Mouse (Mus musculus) heart, embryonic 12.5 days (tissue): Measurements from ENCODE around the gene Tbc1d22a. TPM values are rescaled to one million over a fixed set of nuclear protein-coding genes. Genes with fewer than 3 reads are reported as not detected.

ENCODE experiments used
- ATAC-seq: fragments of 200-750 bp; cut with Nextera tagmentation; 2 replicates; pipeline ENCODE4 v1.8.0; 2017; ENCODE audit warnings: moderate TSS enrichment, moderate library complexity; ENCODE audit not compliant: insufficient number of reproducible peaks, low FRiP score
- H3K27ac ChIP-seq: fragments of 300-500 bp; sonication (generic); 2 replicates; pipeline ENCODE4 v1.5.1; 2016; ENCODE audit warnings: mild to moderate bottlenecking, moderate library complexity; ENCODE audit not compliant: poor library complexity, severe bottlenecking
- H3K27me3 ChIP-seq: fragments of 300-500 bp; sonication (generic); replicated peaks from 2 replicates; pipeline ENCODE4 v1.6.1; 2016; ENCODE audit warnings: mild to moderate bottlenecking, moderate library complexity
- H3K36me3 ChIP-seq: fragments of 300-500 bp; sonication (generic); 2 replicates; pipeline ENCODE4 v1.6.1; 2016; ENCODE audit warnings: mild to moderate bottlenecking, moderate library complexity
- H3K4me1 ChIP-seq: fragments of 300-500 bp; sonication (generic); replicated peaks from 2 replicates; pipeline ENCODE4 v1.6.1; 2016; ENCODE audit warnings: mild to moderate bottlenecking
- H3K4me2 ChIP-seq: fragments of 300-500 bp; sonication (generic); 2 replicates; pipeline ENCODE4 v1.6.1; 2016; ENCODE audit warnings: mild to moderate bottlenecking, moderate library complexity
- H3K4me3 ChIP-seq: fragments of 300-500 bp; sonication (generic); 2 replicates; pipeline ENCODE4 v1.5.1; 2016; ENCODE audit warnings: mild to moderate bottlenecking
- H3K9ac ChIP-seq: fragments of 300-500 bp; sonication (generic); 2 replicates; pipeline ENCODE4 v1.6.1; 2016; ENCODE audit warnings: mild to moderate bottlenecking, moderate library complexity
- H3K9me3 ChIP-seq: fragments of 300-500 bp; sonication (generic); replicated peaks from 2 replicates; pipeline ENCODE4 v1.6.1; 2016; ENCODE audit warnings: mild to moderate bottlenecking, moderate library complexity
- WGBS: fragments of 180-500 bp; shearing (Covaris S2); methylation state at CpG from one replicate; pipeline ENCODE4 v1.1.7; 2016; 5-methylcytosine and 5-hydroxymethylcytosine counted together
- polyA plus RNA-seq: library from polyadenylated mRNA; unstranded; fragments of >200 nt; fragmentation: Nextera tagmentation; extraction: Ambion mirVana; gene quantifications from 2 replicates; pipeline ENCODE4 v1.2.1, GENCODE M21; 2016

The Tbc1d22a gene
- polyA plus RNA-seq, 1 experiment from 2014 or later, result 10.3 TPM

DNA sequence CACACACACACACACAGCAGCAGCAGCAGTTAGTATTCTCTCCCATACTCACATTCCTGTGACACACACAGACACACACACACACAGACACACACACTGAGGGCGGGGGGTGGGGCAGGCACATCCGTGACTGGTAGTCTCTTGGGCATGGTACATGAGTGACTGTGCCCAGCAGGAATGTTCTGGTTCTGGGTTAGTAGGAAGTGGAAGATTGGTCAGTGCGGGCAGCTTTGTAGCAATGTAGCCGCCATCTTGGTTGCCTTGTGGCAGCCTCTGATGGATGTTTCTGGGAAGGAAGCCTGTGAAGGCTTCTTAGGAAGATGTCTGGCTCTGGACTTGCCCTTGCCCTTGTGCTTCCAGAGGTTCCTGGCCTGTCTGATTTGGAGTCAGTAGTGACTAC lies 112.1 kb downstream of the Tbc1d22a start:
- no peak for ATAC-seq
- Histone ChIP-seq H3K36me3 (0 out of 2 replicates have a peak, but pooled peaks cover 3% of the 10 kb centered on the region), H3K9ac (no peak overlapping the region), H3K4me1 (no peaks in the 10 kb centered on the region), H3K4me3 (no peak overlapping the region), H3K4me2 (no peak overlapping the region), H3K27ac (no peak overlapping the region), H3K9me3 (no peaks in the 10 kb centered on the region), H3K27me3 (no peaks in the 10 kb centered on the region)
- WGBS, result 87% methylated on average over 4 of the region's 4 CpGs

DNA sequence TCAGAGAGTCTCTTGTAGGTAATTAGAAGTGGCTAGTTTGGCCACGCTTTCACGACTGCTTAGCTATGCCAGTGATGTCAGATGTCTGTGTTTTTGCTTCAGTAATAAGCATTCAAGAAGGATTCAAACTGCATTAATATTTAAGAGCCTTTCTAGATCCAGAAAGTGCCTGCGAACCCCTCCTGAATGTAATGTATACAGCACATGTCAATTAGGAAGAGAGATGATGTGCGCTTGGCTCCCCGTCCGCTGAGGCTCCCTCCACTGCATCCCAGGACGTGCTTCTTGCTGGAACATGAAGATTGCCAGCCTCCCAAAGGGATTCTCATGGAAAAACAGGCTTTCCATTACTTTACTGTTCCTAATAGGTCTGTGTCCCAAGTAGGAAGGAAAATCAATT lies 115.7 kb downstream of the Tbc1d22a start:
- no peak for ATAC-seq
- Histone ChIP-seq H3K4me2 (no peak overlapping the region), H3K27ac (no peak overlapping the region), H3K9ac (no peak overlapping the region), H3K4me3 (no peak overlapping the region), H3K9me3 (no peaks in the 10 kb centered on the region), H3K36me3 (no peaks in the 10 kb centered on the region), H3K4me1 (no peaks in the 10 kb centered on the region), H3K27me3 (no peaks in the 10 kb centered on the region)
- 78% methylated on average over 7 of the region's 7 CpGs for WGBS

GRCm38 (mm10) chr15:86330454-86330853 lies 116.2 kb downstream of the Tbc1d22a start:
- WGBS, result 66% methylated on average over 7 of the region's 7 CpGs
- no peaks in the 10 kb centered on the region for H3K4me1 ChIP-seq
- ATAC-seq, result no peak

DNA sequence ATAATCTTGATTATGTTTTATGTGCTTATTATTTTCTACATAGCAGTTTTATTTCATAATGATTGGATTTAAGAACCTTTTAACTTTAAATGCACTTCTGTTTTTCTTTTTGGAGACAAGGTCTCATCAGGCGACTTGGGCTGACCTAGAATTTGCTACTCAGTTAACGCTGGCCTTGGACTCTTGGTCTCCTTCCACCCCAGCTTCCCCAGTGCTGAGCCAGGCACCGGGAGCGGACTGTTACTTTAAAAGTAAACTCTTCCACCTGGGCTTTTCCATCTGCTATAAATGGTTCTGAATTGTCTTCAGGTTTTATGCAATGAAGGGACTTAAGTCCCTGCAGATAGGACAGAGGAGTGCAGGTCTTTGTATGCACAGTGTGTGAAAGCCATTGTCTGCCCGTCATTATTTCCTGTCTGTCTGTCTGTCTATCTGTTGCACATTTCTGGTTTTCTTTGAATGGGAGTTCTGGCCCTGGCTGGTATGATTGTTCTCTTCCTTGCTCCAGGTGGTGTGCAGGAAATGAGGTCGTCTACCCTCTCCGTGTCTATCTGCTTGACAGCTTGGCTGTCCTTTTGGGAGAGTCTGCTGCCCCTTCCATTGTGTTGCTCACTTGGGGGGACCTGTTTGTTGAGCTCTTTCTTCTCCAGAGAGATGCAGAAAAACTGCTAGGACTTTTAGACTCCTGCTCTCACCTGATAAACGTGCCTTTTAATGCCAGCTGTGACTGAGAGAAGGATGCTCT lies 117.4 kb downstream of the Tbc1d22a start:
- Histone ChIP-seq H3K4me3 (no peak overlapping the region), H3K9me3 (no peaks in the 10 kb centered on the region), H3K9ac (no peak overlapping the region), H3K27me3 (peaks cover 4% of the 10 kb centered on the region; the same call in 1 of the 2 replicates), H3K27ac (no peak overlapping the region), H3K4me2 (no peak overlapping the region), H3K4me1 (no peaks in the 10 kb centered on the region), H3K36me3 (no peaks in the 10 kb centered on the region)
- WGBS, result 71% methylated on average over 8 of the region's 8 CpGs
- no peak for ATAC-seq

More at GRCm38 (mm10) chr15:86330454-86330853, 116.2 kb downstream of the Tbc1d22a start:
- no peak overlapping the region for H3K4me2 ChIP-seq
- H3K9ac ChIP-seq, result no peak overlapping the region
- no peaks in the 10 kb centered on the region for H3K27me3 ChIP-seq
- H3K36me3 ChIP-seq, result no peaks in the 10 kb centered on the region
- no peak overlapping the region for H3K4me3 ChIP-seq
- H3K9me3 ChIP-seq, result no peaks in the 10 kb centered on the region
- no peak overlapping the region for H3K27ac ChIP-seq

DNA sequence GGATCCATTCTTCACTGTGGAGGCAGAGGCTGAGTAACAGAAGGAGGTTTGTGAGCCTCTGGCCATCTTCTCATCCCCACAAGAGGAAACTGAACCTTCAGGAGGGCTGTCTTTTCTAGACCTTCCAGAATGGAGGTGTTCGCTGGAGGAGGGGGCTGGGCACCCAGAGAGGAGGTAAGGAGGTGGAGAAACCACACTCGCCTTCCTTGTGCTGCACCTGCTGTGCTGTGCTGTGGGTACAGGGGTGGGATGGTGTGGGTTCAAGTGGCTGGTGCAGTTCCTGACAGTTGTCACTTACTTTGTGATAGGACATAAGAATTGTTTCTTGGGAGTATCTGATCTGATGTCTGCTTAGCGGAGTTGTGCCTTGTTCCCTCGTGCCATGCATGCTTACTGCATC lies 118.9 kb downstream of the Tbc1d22a start:
- H3K27me3 ChIP-seq, result peaks cover 9% of the 10 kb centered on the region; the same call in 1 of the 2 replicates
- H3K4me3 ChIP-seq, result no peak overlapping the region
- H3K4me2 ChIP-seq, result no peak overlapping the region
- no peak overlapping the region for H3K27ac ChIP-seq
- no peaks in the 10 kb centered on the region for H3K36me3 ChIP-seq
- H3K4me1 ChIP-seq, result no peaks in the 10 kb centered on the region
- H3K9ac ChIP-seq, result no peak overlapping the region
- H3K9me3 ChIP-seq, result no peaks in the 10 kb centered on the region
- no peak for ATAC-seq
- 89% methylated on average over 4 of the region's 4 CpGs for WGBS

- no peak overlapping the region for H3K9ac ChIP-seq
- H3K4me2 ChIP-seq, result no peak overlapping the region
- H3K9me3 ChIP-seq, result no peaks in the 10 kb centered on the region
- H3K4me1 ChIP-seq, result no peaks in the 10 kb centered on the region
- no peak overlapping the region for H3K27ac ChIP-seq
- no peaks in the 10 kb centered on the region for H3K36me3 ChIP-seq
- H3K27me3 ChIP-seq, result peaks cover 13% of the 10 kb centered on the region; the same call in 1 of the 2 replicates
- H3K4me3 ChIP-seq, result no peak overlapping the region
- WGBS, result 75% methylated on average over 2 of the region's 2 CpGs
- ATAC-seq, result no peak
Measured at GRCm38 (mm10) chr15:86333606-86334005, 119.3 kb downstream of the Tbc1d22a start.

- no peak overlapping the region for H3K27ac ChIP-seq
- H3K9ac ChIP-seq, result no peak overlapping the region
- H3K9me3 ChIP-seq, result no peaks in the 10 kb centered on the region
- peaks cover 13% of the 10 kb centered on the region; the same call in 1 of the 2 replicates for H3K27me3 ChIP-seq
- ATAC-seq, result no peak
- 90% methylated on average over 4 of the region's 4 CpGs for WGBS
- no peak overlapping the region for H3K4me2 ChIP-seq
- no peaks in the 10 kb centered on the region for H3K4me1 ChIP-seq
- no peak overlapping the region for H3K4me3 ChIP-seq
- H3K36me3 ChIP-seq, result no peaks in the 10 kb centered on the region
Measured at GRCm38 (mm10) chr15:86334276-86334675, 120.0 kb downstream of the Tbc1d22a start.

GRCm38 (mm10) chr15:86334745-86335144 lies 120.5 kb downstream of the Tbc1d22a start:
- H3K27me3 ChIP-seq, result peaks cover 13% of the 10 kb centered on the region; the same call in 1 of the 2 replicates
- no peak overlapping the region for H3K9ac ChIP-seq
- H3K4me1 ChIP-seq, result no peaks in the 10 kb centered on the region
- ATAC-seq, result no peak
- H3K36me3 ChIP-seq, result no peaks in the 10 kb centered on the region
- WGBS, result 90% methylated on average over 9 of the region's 9 CpGs
- H3K9me3 ChIP-seq, result no peaks in the 10 kb centered on the region
- H3K27ac ChIP-seq, result no peak overlapping the region
- no peak overlapping the region for H3K4me2 ChIP-seq
- no peak overlapping the region for H3K4me3 ChIP-seq

DNA sequence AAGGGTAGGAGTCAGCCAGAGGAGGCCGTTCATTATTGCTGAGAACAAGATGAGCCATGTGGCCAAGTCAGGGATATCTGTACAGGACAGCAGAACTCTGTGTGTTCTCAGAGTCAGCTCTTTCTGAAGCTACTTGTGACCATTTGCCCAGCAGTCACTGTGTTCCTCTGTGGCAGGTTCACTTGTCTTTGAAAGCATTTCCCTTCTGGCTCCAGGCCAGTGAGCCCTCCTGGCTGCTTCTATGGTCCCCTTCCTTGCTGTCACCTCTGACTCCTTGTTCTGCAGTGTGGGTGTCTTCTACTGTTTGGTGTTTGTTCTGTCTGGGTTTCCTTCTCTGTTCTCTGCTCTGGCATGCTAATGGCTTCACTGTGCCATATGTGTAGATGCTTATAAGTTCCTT lies 121.5 kb downstream of the Tbc1d22a start:
- Histone ChIP-seq H3K4me2 (no peak overlapping the region), H3K9me3 (no peaks in the 10 kb centered on the region), H3K27ac (no peak overlapping the region), H3K9ac (no peak overlapping the region), H3K27me3 (peaks cover 13% of the 10 kb centered on the region; the same call in 1 of the 2 replicates), H3K4me3 (no peak overlapping the region), H3K36me3 (no peaks in the 10 kb centered on the region), H3K4me1 (0 out of 2 replicates have a peak, but pooled peaks cover 4% of the 10 kb centered on the region)
- WGBS, result 84% methylated on average over 1 of the region's 1 CpGs
- ATAC-seq, result no peak

DNA sequence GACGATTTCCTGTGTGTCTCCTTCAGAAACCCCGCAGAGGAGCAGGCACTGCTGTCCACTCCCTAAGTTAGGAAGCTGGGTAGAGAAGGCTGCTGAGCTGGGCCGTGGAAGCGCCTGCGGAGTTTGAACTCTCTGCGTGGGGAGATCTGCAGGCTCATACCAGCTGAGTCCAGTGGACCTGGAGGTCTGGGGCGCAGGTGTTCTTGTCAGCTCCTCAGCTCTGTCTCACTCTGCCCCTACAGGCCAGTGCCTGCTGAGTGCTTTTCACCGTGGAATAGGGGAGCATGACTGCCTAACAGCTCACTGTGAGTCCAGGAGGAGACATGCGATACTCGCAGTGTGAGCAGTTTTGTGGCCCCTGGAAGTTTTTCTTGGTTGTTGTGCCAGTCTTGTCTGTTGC lies 123.5 kb downstream of the Tbc1d22a start:
- Histone ChIP-seq H3K9ac (no peak overlapping the region), H3K27ac (no peak overlapping the region), H3K9me3 (no peaks in the 10 kb centered on the region), H3K36me3 (no peaks in the 10 kb centered on the region), H3K4me2 (no peak overlapping the region), H3K27me3 (peaks cover 13% of the 10 kb centered on the region; the same call in 1 of the 2 replicates), H3K4me1 (0 out of 2 replicates have a peak, but pooled peaks cover 4% of the 10 kb centered on the region), H3K4me3 (no peak overlapping the region)
- no peak for ATAC-seq
- 79% methylated on average over 10 of the region's 10 CpGs for WGBS

DNA sequence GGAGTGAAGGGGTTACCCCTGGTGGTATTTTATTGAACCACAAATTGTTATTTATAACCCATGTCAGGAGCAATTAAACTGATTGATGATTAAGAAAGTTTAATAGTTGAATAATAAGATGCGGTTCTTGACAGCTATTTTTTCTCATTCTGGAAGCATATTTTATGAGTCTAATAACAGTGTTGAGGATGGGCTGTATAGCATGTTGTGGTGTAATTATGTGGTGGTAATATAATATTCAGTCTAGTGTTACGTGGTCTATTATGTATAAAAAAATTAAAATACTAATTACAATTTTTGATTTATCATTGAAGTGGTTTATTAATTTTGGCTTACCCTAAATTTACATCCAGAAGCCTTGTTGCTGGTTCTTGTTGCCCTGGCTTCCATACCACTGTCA lies 125.5 kb downstream of the Tbc1d22a start:
- no peaks in the 10 kb centered on the region for H3K36me3 ChIP-seq
- WGBS, result 86% methylated on average over 2 of the region's 2 CpGs
- peaks cover 18% of the 10 kb centered on the region; the same call in 1 of the 2 replicates for H3K27me3 ChIP-seq
- no peak overlapping the region for H3K9ac ChIP-seq
- no peak overlapping the region for H3K4me3 ChIP-seq
- 0 out of 2 replicates have a peak, but pooled peaks cover 4% of the 10 kb centered on the region for H3K4me1 ChIP-seq
- no peak overlapping the region for H3K4me2 ChIP-seq
- H3K9me3 ChIP-seq, result no peaks in the 10 kb centered on the region
- no peak overlapping the region for H3K27ac ChIP-seq
- ATAC-seq, result no peak
